Mouse (Mus musculus) testis, adult 2 months (tissue): ENCODE results near the gene Plcd3. TPM values are rescaled to one million over a fixed set of nuclear protein-coding genes. Genes with fewer than 3 reads are reported as not detected.

Experiments
- H3K27ac ChIP-seq: fragments of 200-500 bp; 2 replicates; pipeline ENCODE4 v1.5.1; 2012; ENCODE audit warnings: low read depth, low read length; ENCODE audit not compliant: control insufficient read depth, insufficient read depth
- H3K27me3 ChIP-seq: fragments of 200-500 bp; 2 replicates; pipeline ENCODE4 v1.6.1; 2012; ENCODE audit warnings: mild to moderate bottlenecking, low read length, moderate library complexity; ENCODE audit not compliant: control insufficient read depth, insufficient read depth
- H3K36me3 ChIP-seq: fragments of 200-500 bp; 2 replicates; pipeline ENCODE4 v1.6.1; 2012; ENCODE audit warnings: mild to moderate bottlenecking, low read length; ENCODE audit not compliant: control insufficient read depth, insufficient read depth
- H3K4me1 ChIP-seq: fragments of 200-500 bp; 2 replicates; pipeline ENCODE4 v1.6.1; 2012; ENCODE audit warnings: low read length; ENCODE audit not compliant: control insufficient read depth, insufficient read depth
- H3K4me3 ChIP-seq: fragments of 200-500 bp; 2 replicates; pipeline ENCODE4 v1.5.1; 2012; ENCODE audit warnings: low read depth, mild to moderate bottlenecking, low read length, moderate library complexity, mixed read lengths; ENCODE audit not compliant: control insufficient read depth
- CTCF ChIP-seq: fragments of 200-500 bp; IDR thresholded peaks from 2 replicates; pipeline ENCODE4 v1.5.1; 2012; ENCODE audit warnings: low read depth, mild to moderate bottlenecking, inconsistent platforms, low read length, moderate library complexity; ENCODE audit not compliant: control insufficient read depth, insufficient read depth, insufficient replicate concordance
- POLR2A ChIP-seq: fragments of 200-500 bp; IDR thresholded peaks from 2 replicates; pipeline ENCODE4 v1.6.1; 2012; ENCODE audit warnings: low read depth, mild to moderate bottlenecking, inconsistent platforms, low read length, moderate library complexity; ENCODE audit not compliant: control insufficient read depth
- polyA plus RNA-seq: library from polyadenylated mRNA; depleted of rRNA; stranded (reverse); fragments of >200 nt; gene quantifications from 2 replicates; pipeline ENCODE4 v1.2.3, GENCODE M21; 2012

Gene Plcd3
- polyA plus RNA-seq, 1 experiment: 5.5 TPM

GRCm38 (mm10) chr11:103116959-103117590 lies 15.6 kb upstream of the Plcd3 start:
- Histone ChIP-seq H3K27me3 (peaks cover 2% of the 10 kb centered on the region; the same call in 1 of the 2 replicates), H3K36me3 (no peaks in the 10 kb centered on the region), H3K27ac (peak overlapping the region; percentile 94), H3K4me1 (peaks cover 30% of the 10 kb centered on the region), H3K4me3 (peak overlapping the region; percentile 97)
- TF ChIP-seq POLR2A (no peak), CTCF (peak; percentile 50; the same call in 1 of the 2 replicates)

GRCm38 (mm10) chr11:103116008-103116818 lies 14.8 kb upstream of the Plcd3 start, which contains the start of gene Hexim1:
Gene Hexim1, plus strand, starts transcription at chr11:103116231.
- H3K4me3 ChIP-seq: peak within 1 kb of the TSS; percentile 97
- H3K4me1 ChIP-seq: peaks cover 37% of the 10 kb centered on the region
- no peaks in the 10 kb centered on the region for H3K36me3 ChIP-seq
- peaks cover 3% of the 10 kb centered on the region; the same call in 1 of the 2 replicates for H3K27me3 ChIP-seq
- TF ChIP-seq CTCF: no peak
- TF ChIP-seq POLR2A: peak; percentile 95
- peak within 1 kb of the TSS; percentile 98 for H3K27ac ChIP-seq

GRCm38 (mm10) chr11:103115163-103116007 lies 13.9 kb upstream of the Plcd3 start:
- Histone ChIP-seq H3K4me3 (peak overlapping the region; percentile 97), H3K27me3 (peaks cover 3% of the 10 kb centered on the region; the same call in 1 of the 2 replicates), H3K36me3 (no peaks in the 10 kb centered on the region), H3K4me1 (peaks cover 40% of the 10 kb centered on the region), H3K27ac (peak overlapping the region; percentile 98)
- no peak for TF ChIP-seq CTCF
- peak; percentile 72; the same call in 1 of the 2 replicates for TF ChIP-seq POLR2A

- Histone ChIP-seq H3K4me1 (peaks cover 40% of the 10 kb centered on the region), H3K27ac (peak overlapping the region; percentile 98), H3K27me3 (peaks cover 3% of the 10 kb centered on the region; the same call in 1 of the 2 replicates), H3K4me3 (peak overlapping the region; percentile 95), H3K36me3 (no peaks in the 10 kb centered on the region)
- TF ChIP-seq CTCF (no peak), POLR2A (no peak)
These were observed 12.9 kb upstream of the Plcd3 start for GRCm38 (mm10) chr11:103114270-103114943.

- no peak for TF ChIP-seq POLR2A
- TF ChIP-seq CTCF: no peak
- H3K27me3 ChIP-seq: peaks cover 3% of the 10 kb centered on the region; the same call in 1 of the 2 replicates
- peaks cover 40% of the 10 kb centered on the region for H3K4me1 ChIP-seq
- no peaks in the 10 kb centered on the region for H3K36me3 ChIP-seq
- no peak overlapping the region; the same call in 1 of the 2 replicates for H3K27ac ChIP-seq
- no peak overlapping the region for H3K4me3 ChIP-seq
These were observed 12.3 kb upstream of the Plcd3 start for GRCm38 (mm10) chr11:103113771-103114170.

- no peak for TF ChIP-seq CTCF
- TF ChIP-seq POLR2A: no peak
- H3K4me1 ChIP-seq: peaks cover 40% of the 10 kb centered on the region
- H3K27ac ChIP-seq: peak overlapping the region; percentile 68
- no peak overlapping the region for H3K4me3 ChIP-seq
- no peaks in the 10 kb centered on the region for H3K36me3 ChIP-seq
- H3K27me3 ChIP-seq: peaks cover 3% of the 10 kb centered on the region; the same call in 1 of the 2 replicates
These were observed 11.5 kb upstream of the Plcd3 start for GRCm38 (mm10) chr11:103113005-103113404.
